Mouse (Mus musculus): ENCODE results near the gene Hectd3. TPM values are rescaled to one million over a fixed set of nuclear protein-coding genes. Genes with fewer than 3 reads are reported as not detected.

Hectd3 gene
- polyA plus RNA-seq, 1 experiment from 2014 or later, result 10.8 TPM

GRCm38 (mm10) chr4:116991366-116991765, 3.8 kb upstream of the Hectd3 start:
- peaks cover 7% of the 10 kb centered on the region; the same call in 1 of the 2 replicates for H3K36me3 ChIP-seq (ENCODE audit: control insufficient read depth, insufficient read depth, low read length)
- peaks cover 21% of the 10 kb centered on the region for H3K4me1 ChIP-seq (replicated peaks; ENCODE audit: control insufficient read depth, insufficient read depth, low read length)
- peak overlapping the region; percentile 56; the same call in 1 of the 2 replicates for H3K4me2 ChIP-seq
- no peaks in the 10 kb centered on the region for H3K27me3 ChIP-seq (replicated peaks; ENCODE audit: control insufficient read depth, insufficient read depth, low read length)
- peak; percentile 62 for DNase-seq (ENCODE audit: low spot score)
- no peaks in the 10 kb centered on the region for H3K9me3 ChIP-seq (ENCODE audit: control insufficient read depth, low read length)
- ATAC-seq (replicated peaks; ENCODE audit: low FRiP score), result no peak
- no peak overlapping the region for H3K4me3 ChIP-seq (ENCODE audit: low read depth, low read length)
- H3K9ac ChIP-seq (ENCODE audit: low read depth, low read length), result no peak overlapping the region
- H3K27ac ChIP-seq (ENCODE audit: low read depth, low read length), result no peak overlapping the region
- WGBS, result 18% methylated on average over 7 of the region's 7 CpGs

GRCm38 (mm10) chr4:116993672-116994621, 1.2 kb upstream of the Hectd3 start, which contains the start of gene Urod:
Urod (minus strand) TSS chr4:116994413.
- peak within 1 kb of the TSS; percentile 94 for H3K27ac ChIP-seq (ENCODE audit: low read depth, low read length)
- H3K4me1 ChIP-seq (replicated peaks; ENCODE audit: control insufficient read depth, insufficient read depth, low read length), result peaks cover 22% of the 10 kb centered on the region
- under 1% methylated on average over 38 of the region's 38 CpGs for WGBS
- H3K27me3 ChIP-seq (replicated peaks; ENCODE audit: control insufficient read depth, insufficient read depth, low read length), result no peaks in the 10 kb centered on the region
- peak within 1 kb of the TSS; percentile 92 for H3K4me2 ChIP-seq
- H3K36me3 ChIP-seq (ENCODE audit: control insufficient read depth, insufficient read depth, low read length), result peaks cover 12% of the 10 kb centered on the region; the same call in 1 of the 2 replicates
- peak; percentile 87 for ATAC-seq (replicated peaks; ENCODE audit: low FRiP score)
- H3K9ac ChIP-seq (ENCODE audit: low read depth, low read length), result peak within 1 kb of the TSS; percentile 91
- DNase-seq (ENCODE audit: low spot score), result peak; percentile 89
- H3K4me3 ChIP-seq (ENCODE audit: low read depth, low read length), result peak within 1 kb of the TSS; percentile 99
- no peaks in the 10 kb centered on the region for H3K9me3 ChIP-seq (ENCODE audit: control insufficient read depth, low read length)

GRCm38 (mm10) chr4:116995798-116996135, 650 bp downstream of the Hectd3 start:
- Histone ChIP-seq H3K27ac (ENCODE audit: low read depth, low read length) (peak overlapping the region; percentile 72; the same call in 1 of the 2 replicates), H3K9ac (ENCODE audit: low read depth, low read length) (peak overlapping the region; percentile 84), H3K27me3 (replicated peaks; ENCODE audit: control insufficient read depth, insufficient read depth, low read length) (no peaks in the 10 kb centered on the region), H3K4me2 (peak overlapping the region; percentile 92), H3K4me1 (replicated peaks; ENCODE audit: control insufficient read depth, insufficient read depth, low read length) (peaks cover 22% of the 10 kb centered on the region), H3K4me3 (ENCODE audit: low read depth, low read length) (peak overlapping the region; percentile 99), H3K36me3 (ENCODE audit: control insufficient read depth, insufficient read depth, low read length) (peaks cover 5% of the 10 kb centered on the region; the same call in 1 of the 2 replicates), H3K9me3 (ENCODE audit: control insufficient read depth, low read length) (no peaks in the 10 kb centered on the region)
- ATAC-seq (replicated peaks; ENCODE audit: low FRiP score) (no peak), DNase-seq (ENCODE audit: low spot score) (peak; percentile 60)
- WGBS, result 1% methylated on average over 16 of the region's 16 CpGs

DNA sequence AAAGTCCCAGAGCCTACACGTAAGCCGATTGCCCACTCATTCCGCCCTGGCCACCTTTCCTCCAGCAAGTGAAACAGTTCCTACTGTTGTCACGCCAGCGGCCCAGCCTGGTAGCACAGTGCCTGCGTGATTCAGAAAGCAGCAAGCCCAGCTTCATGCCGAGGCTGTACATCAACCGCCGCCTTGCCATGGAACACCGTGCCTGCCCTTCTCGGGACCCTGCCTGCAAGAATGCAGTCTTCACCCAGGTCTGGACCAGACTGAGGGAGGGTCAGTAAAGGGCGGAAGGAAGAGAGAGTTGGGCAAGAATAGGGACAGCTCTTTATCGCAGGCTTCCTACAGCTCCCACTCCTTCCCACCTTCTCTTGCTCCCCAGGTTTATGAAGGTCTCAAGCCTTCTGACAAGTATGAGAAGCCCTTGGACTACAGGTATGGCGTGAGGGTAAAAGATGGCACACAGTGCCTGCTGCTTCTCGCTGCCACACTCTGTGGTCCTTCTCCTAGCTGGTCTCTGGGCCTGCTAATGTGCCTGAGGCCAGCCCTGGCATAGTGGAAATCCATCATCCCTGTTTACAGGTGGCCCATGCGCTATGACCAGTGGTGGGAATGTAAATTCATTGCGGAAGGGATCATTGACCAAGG, 4.5 kb downstream of the Hectd3 start:
- 92% methylated on average over 17 of the region's 17 CpGs for WGBS
- no peak for ATAC-seq (replicated peaks; ENCODE audit: low FRiP score)

DNA sequence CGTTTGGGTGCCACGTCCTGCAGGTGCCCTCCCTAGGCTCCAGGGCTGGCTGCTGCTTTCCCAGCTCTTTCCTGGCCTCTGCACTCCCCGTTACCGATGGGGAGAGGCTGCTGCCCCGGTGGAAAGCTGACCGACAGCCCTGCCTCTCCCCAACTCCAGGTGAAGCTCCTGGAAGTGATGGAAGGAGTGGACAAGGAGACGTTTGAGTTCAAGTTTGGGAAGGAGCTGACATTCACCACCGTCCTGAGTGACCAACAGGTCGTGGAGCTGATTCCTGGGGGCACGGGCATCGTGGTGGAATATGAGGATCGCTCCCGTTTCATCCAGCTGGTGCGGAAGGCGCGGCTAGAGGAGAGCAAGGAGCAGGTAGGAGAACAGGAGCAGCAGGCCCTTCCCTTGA, 6.8 kb downstream of the Hectd3 start:
- Histone ChIP-seq H3K9ac (ENCODE audit: low read depth, low read length) (no peak overlapping the region), H3K36me3 (ENCODE audit: control insufficient read depth, insufficient read depth, low read length) (peaks cover 8% of the 10 kb centered on the region), H3K4me1 (replicated peaks; ENCODE audit: control insufficient read depth, insufficient read depth, low read length) (no peaks in the 10 kb centered on the region), H3K4me2 (no peak overlapping the region), H3K27me3 (replicated peaks; ENCODE audit: control insufficient read depth, insufficient read depth, low read length) (no peaks in the 10 kb centered on the region), H3K4me3 (ENCODE audit: low read depth, low read length) (no peak overlapping the region), H3K27ac (ENCODE audit: low read depth, low read length) (no peak overlapping the region), H3K9me3 (ENCODE audit: control insufficient read depth, low read length) (no peaks in the 10 kb centered on the region)
- ATAC-seq (replicated peaks; ENCODE audit: low FRiP score) (no peak), DNase-seq (ENCODE audit: low spot score) (no peak)
- 94% methylated on average over 16 of the region's 16 CpGs for WGBS

More for the DNA sequence above, 4.5 kb downstream of the Hectd3 start:
- Histone ChIP-seq H3K4me3 (ENCODE audit: low read depth, low read length) (no peak overlapping the region), H3K36me3 (ENCODE audit: control insufficient read depth, insufficient read depth, low read length) (peaks cover 8% of the 10 kb centered on the region), H3K4me2 (no peak overlapping the region), H3K9ac (ENCODE audit: low read depth, low read length) (no peak overlapping the region), H3K9me3 (ENCODE audit: control insufficient read depth, low read length) (no peaks in the 10 kb centered on the region), H3K27ac (ENCODE audit: low read depth, low read length) (no peak overlapping the region), H3K4me1 (replicated peaks; ENCODE audit: control insufficient read depth, insufficient read depth, low read length) (peaks cover 9% of the 10 kb centered on the region), H3K27me3 (replicated peaks; ENCODE audit: control insufficient read depth, insufficient read depth, low read length) (no peaks in the 10 kb centered on the region)
- no peak for DNase-seq (ENCODE audit: low spot score)

GRCm38 (mm10) chr4:117002543-117003521, 7.7 kb downstream of the Hectd3 start:
- DNase-seq (ENCODE audit: low spot score) (peak; percentile 54), ATAC-seq (replicated peaks; ENCODE audit: low FRiP score) (peak; percentile 78)
- no peak overlapping the region for H3K4me2 ChIP-seq
- no peak overlapping the region for H3K4me3 ChIP-seq (ENCODE audit: low read depth, low read length)
- no peaks in the 10 kb centered on the region for H3K27me3 ChIP-seq (replicated peaks; ENCODE audit: control insufficient read depth, insufficient read depth, low read length)
- no peaks in the 10 kb centered on the region for H3K9me3 ChIP-seq (ENCODE audit: control insufficient read depth, low read length)
- WGBS, result 62% methylated on average over 38 of the region's 38 CpGs
- H3K36me3 ChIP-seq (ENCODE audit: control insufficient read depth, insufficient read depth, low read length), result peaks cover 8% of the 10 kb centered on the region
- H3K9ac ChIP-seq (ENCODE audit: low read depth, low read length), result no peak overlapping the region
- H3K4me1 ChIP-seq (replicated peaks; ENCODE audit: control insufficient read depth, insufficient read depth, low read length), result no peaks in the 10 kb centered on the region
- H3K27ac ChIP-seq (ENCODE audit: low read depth, low read length), result no peak overlapping the region

GRCm38 (mm10) chr4:117004649-117005048, 9.5 kb downstream of the Hectd3 start:
- H3K36me3 ChIP-seq (ENCODE audit: control insufficient read depth, insufficient read depth, low read length), result peaks cover 3% of the 10 kb centered on the region; the same call in 1 of the 2 replicates
- DNase-seq (ENCODE audit: low spot score) (no peak), ATAC-seq (replicated peaks; ENCODE audit: low FRiP score) (no peak)
- H3K4me1 ChIP-seq (replicated peaks; ENCODE audit: control insufficient read depth, insufficient read depth, low read length), result no peaks in the 10 kb centered on the region
- H3K27me3 ChIP-seq (replicated peaks; ENCODE audit: control insufficient read depth, insufficient read depth, low read length), result no peaks in the 10 kb centered on the region
- H3K4me2 ChIP-seq, result no peak overlapping the region
- H3K27ac ChIP-seq (ENCODE audit: low read depth, low read length), result no peak overlapping the region
- H3K4me3 ChIP-seq (ENCODE audit: low read depth, low read length), result no peak overlapping the region
- no peaks in the 10 kb centered on the region for H3K9me3 ChIP-seq (ENCODE audit: control insufficient read depth, low read length)
- 80% methylated on average over 4 of the region's 4 CpGs for WGBS
- H3K9ac ChIP-seq (ENCODE audit: low read depth, low read length), result no peak overlapping the region
